Mouse (Mus musculus): ENCODE measurements around the gene Vac14.

Vac14 gene

GRCm38 (mm10) chr8:110749500-110750170, 131.2 kb downstream of the Vac14 start:
- peak; percentile 75 for DNase-seq (ENCODE audit: low read depth, low spot score)

GRCm38 (mm10) chr8:110750269-110750668, 131.9 kb downstream of the Vac14 start:
- no peak for DNase-seq (ENCODE audit: low read depth, low spot score)

- no peak for DNase-seq (ENCODE audit: low read depth, low spot score)
These were observed 133.1 kb downstream of the Vac14 start for GRCm38 (mm10) chr8:110751490-110751889.

GRCm38 (mm10) chr8:110754713-110755112, 136.3 kb downstream of the Vac14 start:
- DNase-seq (ENCODE audit: low read depth, low spot score), result peak; percentile 97

- peak; percentile 69 for DNase-seq (ENCODE audit: low read depth, low spot score)
These were observed 137.3 kb downstream of the Vac14 start for GRCm38 (mm10) chr8:110755511-110756170.

- DNase-seq (ENCODE audit: low read depth, low spot score), result peak; percentile 96
These were observed 137.8 kb downstream of the Vac14 start for GRCm38 (mm10) chr8:110756196-110756595.

- peak; percentile 95 for DNase-seq (ENCODE audit: low read depth, low spot score)
These were observed 142.0 kb downstream of the Vac14 start for GRCm38 (mm10) chr8:110760280-110760940.

- peak; percentile 64 for DNase-seq (ENCODE audit: low read depth, low spot score)
These were observed 142.8 kb downstream of the Vac14 start for GRCm38 (mm10) chr8:110761185-110761584.

- peak; percentile 68 for DNase-seq (ENCODE audit: low read depth, low spot score)
These were observed 143.6 kb downstream of the Vac14 start for GRCm38 (mm10) chr8:110761988-110762387.

GRCm38 (mm10) chr8:110764671-110765070, 146.3 kb downstream of the Vac14 start:
- DNase-seq (ENCODE audit: low read depth, low spot score), result no peak

- DNase-seq (ENCODE audit: low read depth, low spot score), result no peak
These were observed 148.9 kb downstream of the Vac14 start for GRCm38 (mm10) chr8:110767261-110767660.
